Mouse (Mus musculus): Measurements from ENCODE around the gene Sft2d2. TPM values are rescaled to one million over a fixed set of nuclear protein-coding genes. Genes with fewer than 3 reads are reported as not detected.

The Sft2d2 gene
- total RNA-seq (2021): 10 to 100 TPM; 12.1 to 12.8 TPM
- long read RNA-seq, experiment 1, full-length matches to known transcripts: 26 of 38 reads
- long read RNA-seq, experiment 1, partial matches to known transcripts: 2 of 38 reads
- long read RNA-seq, experiment 1, other reads (novel, unspliced or antisense): 10 of 38 reads
- long read RNA-seq, experiment 2, full-length matches to known transcripts: 18 of 23 reads
- long read RNA-seq, experiment 2, partial matches to known transcripts: 1 of 23 reads
- long read RNA-seq, experiment 2, other reads (novel, unspliced or antisense): 4 of 23 reads

DNA sequence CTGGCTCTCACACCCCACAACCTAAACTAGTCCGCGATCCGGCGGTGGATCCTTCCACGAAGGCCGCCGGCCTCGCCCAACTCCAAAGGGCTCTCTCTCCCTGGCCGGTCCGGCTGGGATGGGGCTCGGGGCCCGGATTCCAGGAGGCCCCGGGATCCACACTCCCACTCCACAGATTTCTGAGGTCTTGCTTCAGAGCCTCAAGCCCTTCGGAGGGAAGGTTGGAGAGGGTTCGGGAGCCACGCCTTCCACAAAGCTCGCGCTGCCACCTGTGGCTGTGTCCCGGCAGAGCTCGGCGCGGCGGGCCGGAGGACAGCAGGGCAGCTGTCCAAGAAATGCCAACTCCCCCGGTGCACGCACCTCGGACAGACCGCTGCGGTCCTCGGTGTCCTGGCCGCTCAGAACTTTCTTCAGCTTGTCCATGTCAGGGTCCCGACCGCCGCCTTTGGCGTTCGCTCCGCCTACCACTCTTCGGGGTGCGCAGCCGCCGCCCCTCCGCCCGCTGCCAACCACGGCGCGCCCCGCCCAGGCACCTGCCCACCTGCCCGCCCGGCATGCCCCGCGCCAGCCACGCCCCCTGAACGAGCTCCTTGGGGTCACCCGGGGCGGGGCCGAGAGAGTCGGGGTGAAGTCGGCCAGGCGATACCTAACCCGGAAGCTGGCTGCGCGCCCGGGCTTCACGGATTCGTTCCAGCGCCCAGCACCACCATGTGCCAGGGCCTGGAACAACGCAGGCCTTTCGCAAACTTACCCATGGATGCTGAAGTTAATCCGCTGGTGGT lies at the start of gene Sft2d2:
TSS of gene Sft2d2 (minus strand) at position 559 of the 782 bp plus-strand sequence.
- peak; percentile 91 for DNase-seq

DNA sequence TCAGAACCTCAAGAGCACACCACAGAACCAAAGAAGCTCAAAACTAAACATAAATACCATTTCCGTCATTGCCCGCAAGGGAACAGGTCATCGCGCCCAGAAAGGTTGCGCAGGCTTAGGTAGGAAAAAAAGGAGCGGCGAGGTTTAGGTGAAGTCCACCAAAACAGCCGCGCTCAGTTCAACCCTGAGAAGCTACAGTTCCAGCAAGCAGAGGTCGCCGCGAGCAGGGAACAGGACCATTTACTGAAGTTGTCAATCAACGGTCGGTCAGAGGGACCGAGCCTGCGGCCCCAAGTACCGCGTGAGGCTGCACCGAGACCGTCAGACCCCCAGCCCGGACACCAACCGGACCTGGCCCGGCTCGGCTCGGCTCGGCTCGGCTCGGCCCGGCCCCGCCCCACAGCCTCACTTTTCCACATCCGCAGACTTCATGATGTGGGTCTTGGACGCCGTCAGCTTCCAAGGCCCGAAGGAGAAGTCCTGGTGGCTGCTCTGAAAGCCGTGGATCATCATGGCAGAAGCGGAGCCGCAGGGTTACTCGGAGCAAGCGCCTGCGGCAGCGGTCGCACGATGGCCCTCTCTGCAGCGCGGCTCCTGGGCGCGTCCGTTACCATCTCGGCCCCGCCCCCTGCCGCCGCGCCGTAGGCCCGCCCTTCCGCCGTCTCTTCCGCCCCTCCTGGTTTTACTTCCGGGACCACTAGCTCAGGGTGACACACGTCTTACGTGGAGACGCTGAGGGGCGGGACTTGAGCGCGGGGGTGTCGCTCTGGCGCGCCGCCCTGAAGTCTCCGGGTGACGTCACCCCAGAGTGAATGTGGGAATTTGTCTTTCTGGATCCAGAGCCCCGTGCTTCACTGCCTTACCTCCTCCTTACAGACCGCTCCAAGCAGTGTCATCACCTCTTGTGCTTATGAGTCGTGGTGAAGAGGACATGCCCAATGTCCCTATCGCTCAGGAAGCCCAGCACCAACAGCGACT lies 42.4 kb upstream of the Sft2d2 start, which contains the start of gene Tiprl:
TSS of gene Tiprl (minus strand) at position 676 of the 978 bp plus-strand sequence.
- peak; percentile 98 for DNase-seq

GRCm38 (mm10) chr1:165235846-165236245 lies 41.6 kb upstream of the Sft2d2 start:
- no peak for DNase-seq

- no peak for DNase-seq
These were observed 39.6 kb upstream of the Sft2d2 start for GRCm38 (mm10) chr1:165233806-165234205.

DNA sequence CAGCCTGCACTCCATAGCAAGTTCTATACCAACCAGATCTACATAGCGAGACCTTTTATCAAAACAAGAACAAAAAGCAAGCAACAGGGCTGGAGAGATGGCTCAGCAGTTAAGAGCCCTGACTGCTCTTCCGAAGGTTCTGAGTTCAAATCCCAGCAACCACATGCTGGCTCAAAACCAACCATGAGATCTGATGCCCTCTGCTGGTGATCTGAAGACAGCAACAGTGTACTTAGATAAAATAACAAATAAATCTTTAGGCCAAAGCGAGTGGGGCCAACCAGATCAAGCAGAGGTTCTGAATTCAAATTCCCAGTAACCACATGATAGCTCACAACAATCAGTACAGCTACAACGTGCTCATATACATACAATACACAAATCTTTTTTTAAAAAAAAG lies 36.5 kb upstream of the Sft2d2 start:
- no peak for DNase-seq

- no peak for DNase-seq
These were observed 35.3 kb upstream of the Sft2d2 start for GRCm38 (mm10) chr1:165229577-165229976.

DNA sequence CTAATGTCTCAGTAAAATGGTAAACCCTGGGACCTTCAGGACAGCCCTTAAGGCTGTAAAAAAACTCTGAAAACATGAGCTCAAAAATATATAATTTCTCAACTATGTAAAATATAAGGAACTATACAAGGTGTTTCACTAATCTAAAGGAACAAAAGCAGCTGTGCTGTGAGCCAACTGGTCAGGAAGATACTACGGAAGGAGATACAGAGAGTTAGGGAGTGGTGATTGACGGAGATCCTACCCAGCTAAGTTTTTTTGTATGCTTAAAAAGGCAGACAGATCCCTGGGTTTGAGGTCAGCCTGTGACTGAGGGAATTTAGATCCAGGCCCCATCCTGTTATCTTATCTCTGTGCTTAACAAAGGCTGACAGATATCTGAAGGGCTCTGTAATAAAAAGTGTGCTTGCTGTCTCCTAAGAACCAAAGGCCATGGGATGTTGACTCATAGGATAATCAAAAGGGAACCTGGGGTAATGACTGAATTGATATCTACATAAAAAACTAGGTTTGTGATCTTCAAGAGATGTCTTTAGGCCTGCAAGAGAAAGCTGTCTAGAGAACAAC lies 22.9 kb upstream of the Sft2d2 start:
- DNase-seq: no peak

DNA sequence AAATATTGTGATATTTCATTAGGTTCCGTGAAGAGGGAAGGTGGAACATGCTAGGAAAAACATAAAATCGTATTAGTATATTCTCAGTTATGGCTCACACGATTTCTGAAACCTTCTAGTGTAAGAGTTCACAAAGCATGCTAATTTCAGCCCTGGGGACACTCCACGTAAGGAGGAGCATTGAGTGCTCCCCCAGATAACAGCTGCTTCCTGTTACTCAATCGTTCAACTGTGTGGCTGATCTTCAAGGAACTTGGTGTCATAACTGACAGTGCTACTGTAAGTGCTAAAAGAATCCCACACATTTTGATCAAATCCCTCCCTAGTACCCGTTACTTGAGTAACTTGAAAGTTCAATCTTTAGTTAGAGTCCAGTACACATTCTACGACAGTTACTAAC lies 21.6 kb upstream of the Sft2d2 start:
- no peak for DNase-seq

- DNase-seq: no peak
These were observed 11.4 kb upstream of the Sft2d2 start for GRCm38 (mm10) chr1:165205591-165205990.

GRCm38 (mm10) chr1:165203488-165204035 lies 9.3 kb upstream of the Sft2d2 start:
- DNase-seq: no peak

DNA sequence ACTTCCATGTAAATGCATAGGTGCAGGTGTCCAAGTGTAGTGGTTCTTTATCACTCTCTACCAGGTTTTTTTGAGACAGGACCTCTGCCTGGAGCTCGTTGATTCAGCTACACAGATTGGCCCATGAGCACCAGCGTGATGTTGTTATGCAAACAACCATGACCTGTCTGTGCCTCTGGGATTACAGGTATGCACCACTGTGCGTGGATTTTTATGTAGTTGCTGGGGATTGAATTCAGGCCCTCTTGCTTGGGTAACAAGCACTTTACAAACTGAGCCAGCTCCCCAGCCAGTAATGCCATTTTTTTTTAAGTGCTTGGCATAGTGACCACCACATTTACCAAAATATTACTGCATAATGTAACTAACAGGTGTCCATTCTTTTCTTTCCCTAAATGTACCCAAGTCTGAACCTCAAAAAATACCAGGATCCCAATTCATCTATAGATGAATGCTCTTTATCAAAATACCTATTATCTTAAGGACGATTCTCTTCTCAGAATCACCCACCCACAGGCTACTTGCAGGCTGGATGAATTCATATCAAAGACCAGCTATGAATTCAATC lies 7.3 kb upstream of the Sft2d2 start:
- DNase-seq: no peak

DNA sequence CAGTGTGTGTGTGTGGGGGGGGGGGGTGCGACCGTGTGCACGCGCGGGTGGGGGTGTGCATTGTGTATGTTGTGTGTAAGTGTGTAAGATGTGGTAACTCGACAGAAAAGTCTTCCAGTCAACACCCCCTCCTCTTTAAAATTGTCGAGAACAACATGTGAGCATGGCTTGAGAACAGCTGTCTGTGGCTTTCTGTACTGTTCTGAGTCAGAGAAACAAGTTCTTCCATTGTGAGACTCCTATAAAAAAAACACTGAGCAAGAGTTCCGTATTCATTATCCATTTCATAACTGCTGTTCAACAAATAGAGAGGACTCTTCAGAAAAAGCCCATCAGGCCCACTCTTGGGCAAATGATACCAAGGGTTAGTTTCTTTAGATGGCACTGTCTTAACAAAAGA lies 6.5 kb upstream of the Sft2d2 start:
- DNase-seq: no peak

GRCm38 (mm10) chr1:165199639-165200038 lies 5.4 kb upstream of the Sft2d2 start:
- DNase-seq: no peak

DNA sequence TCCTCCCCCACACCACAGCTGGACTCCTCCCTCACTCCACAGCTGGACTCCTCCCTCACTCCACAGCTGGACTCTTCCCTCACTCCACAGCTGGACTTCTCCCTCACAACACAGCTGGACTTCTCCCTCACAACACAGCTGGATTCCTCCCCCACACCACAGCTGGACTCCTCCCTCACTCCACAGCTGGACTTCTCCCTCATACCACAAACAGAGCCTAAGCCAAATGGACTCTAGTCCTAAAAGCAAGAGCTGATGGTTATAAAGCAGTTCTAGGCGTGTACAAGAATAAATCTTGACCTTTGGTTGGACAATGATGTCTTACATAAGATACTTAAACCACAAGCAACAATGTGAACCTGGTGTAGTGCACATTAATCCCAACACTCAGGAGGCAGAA lies 4.7 kb upstream of the Sft2d2 start:
- no peak for DNase-seq

GRCm38 (mm10) chr1:165197875-165198274 lies 3.6 kb upstream of the Sft2d2 start:
- no peak for DNase-seq

DNA sequence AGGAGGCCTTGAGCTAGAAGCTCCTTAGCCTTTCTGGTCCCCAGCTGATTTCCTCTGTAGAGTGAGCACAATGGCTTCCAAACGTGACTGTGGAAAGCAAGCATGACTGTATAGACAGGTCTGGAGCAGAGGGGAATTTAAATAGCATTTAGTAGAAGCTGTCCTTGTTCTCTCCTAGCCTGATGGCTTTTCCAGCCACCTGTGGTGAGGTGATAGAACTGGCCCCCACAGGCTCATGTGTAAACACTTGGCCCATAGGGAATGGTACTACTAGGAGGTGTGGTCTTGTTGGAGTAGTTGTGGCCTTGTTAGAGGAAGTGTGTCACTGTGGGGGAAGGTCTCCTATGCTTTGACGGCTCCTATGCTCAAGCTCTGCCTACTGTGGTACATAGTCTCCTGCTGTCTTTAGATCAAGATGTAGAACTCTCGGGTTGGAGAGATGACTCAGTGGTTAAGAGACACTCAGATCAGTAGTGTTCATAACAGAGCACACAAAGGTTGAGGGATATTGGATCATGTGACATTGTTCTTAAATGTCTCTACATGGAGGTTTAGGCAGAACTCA lies 1.2 kb upstream of the Sft2d2 start:
- DNase-seq: no peak

DNA sequence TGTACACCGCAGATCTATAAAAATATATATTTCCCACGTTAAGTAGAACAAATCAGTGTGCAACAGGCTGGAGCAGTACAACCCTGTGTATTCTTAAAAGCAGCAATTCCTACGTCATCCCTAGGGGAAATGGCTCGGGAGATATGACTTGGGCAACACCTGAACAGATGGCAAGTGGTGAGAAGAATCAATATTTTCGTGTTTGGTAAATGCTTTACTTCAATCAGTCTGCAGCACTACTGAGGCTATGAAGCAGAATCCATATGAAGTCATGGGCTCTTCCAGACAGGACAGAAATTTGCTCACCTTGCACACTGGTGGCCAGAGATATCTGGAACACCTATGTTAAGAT lies 400 bp upstream of the Sft2d2 start:
- no peak for DNase-seq

GRCm38 (mm10) chr1:165193426-165193825 lies 812 bp downstream of the Sft2d2 start:
- DNase-seq: no peak

DNA sequence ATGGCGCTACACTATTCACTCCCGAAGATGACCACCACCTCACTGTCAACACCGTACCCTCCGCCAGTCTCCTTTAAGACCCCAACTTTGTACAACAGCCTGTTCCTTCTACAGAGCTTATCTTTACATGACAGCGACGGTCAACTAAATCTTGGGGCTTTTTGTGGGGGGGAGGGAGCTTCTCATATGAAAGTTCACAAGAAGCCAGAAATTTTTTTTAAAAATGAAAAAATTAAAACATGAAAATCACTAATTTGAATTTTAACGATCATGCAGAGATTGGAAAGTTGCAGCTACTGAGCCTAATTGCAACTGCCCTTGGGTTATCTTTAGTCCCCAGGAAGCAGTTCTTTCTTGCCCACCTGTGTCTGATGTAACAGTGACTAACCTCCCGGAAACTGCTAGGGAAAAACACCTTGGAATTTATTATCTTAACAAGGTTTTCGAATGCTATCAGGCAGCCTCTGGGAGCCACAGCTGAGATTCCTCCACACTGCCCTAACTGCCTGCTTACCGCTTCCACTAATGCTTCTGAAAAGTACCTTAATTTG lies 1.4 kb downstream of the Sft2d2 start:
- no peak for DNase-seq

DNA sequence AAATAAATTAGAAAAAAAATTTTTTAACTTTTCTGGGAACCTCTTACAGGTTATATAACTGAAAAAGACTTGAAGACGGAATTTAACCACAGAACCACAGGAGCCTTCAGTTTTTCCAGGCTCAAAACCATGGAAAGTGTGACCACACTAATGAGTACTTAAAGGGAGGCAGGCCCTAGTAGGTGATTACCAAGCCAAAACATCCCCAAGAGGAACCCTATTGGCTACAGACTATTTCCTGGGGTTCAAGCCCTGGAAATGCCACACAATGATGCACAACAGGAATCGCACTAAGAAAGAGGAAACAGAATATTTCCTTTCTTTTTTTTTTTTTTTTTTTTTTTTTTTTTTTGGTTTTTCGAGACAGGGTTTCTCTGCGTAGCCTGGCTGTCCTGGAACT lies 2.1 kb downstream of the Sft2d2 start:
- DNase-seq: no peak

DNA sequence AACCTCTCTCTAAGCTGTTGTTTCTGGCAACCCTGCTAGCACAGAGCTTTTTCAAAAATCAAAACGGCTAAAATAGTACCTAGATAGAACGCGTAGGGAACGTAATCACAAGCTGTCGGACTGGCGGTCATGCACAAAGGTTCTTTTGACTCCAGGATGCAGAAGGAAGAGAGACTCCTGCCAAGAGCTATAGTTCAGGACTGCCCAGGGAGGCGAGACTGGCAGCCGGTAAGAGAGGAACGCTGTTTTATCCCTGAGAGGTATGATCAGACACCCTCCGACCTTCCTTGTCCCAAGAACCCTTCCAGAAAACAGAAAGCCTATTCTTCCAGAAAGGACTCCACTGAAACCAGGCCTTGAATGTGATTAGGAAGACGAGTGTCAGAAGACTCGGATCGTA lies 2.6 kb downstream of the Sft2d2 start:
- DNase-seq: no peak

All from gastrocnemius, postnatal 10 days (tissue).